Mouse (Mus musculus) adipocyte (in vitro differentiated cells): Measurements from ENCODE around the gene Lpp.
A peak's percentile ranks its signal among the peaks of the same experiment; 100 is the strongest.
"Not testable (repeated sequence)": the region's sequence is repeated elsewhere in the genome, so short reads cannot be mapped to it uniquely, and the experiment has no call there.

Experiments used
- DNase-seq: peaks from one replicate; pipeline ENCODE4 v3.0.0-alpha.2; 2016; ENCODE audit warnings: low spot score

The Lpp gene

DNA sequence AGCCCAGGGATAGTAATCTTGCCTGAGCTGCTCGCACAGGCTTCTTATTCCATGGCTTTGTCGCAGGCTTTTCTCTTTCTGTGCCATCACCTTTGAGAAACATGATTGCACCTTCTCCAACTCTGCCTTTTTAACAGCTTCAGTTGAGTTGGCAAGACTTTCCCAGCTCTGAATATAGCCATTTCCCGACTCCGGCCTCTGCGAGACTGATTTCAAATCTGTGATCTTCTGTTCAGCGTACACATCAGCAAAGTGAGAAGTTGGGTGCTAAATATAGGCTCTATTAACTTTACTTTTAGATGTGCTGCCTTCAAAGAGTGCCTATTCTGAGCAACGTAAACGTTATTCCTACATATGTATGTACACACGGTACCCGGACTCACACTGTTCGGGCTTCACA, 597.0 kb downstream of the Lpp start:
- DNase-seq, result no peak

DNA sequence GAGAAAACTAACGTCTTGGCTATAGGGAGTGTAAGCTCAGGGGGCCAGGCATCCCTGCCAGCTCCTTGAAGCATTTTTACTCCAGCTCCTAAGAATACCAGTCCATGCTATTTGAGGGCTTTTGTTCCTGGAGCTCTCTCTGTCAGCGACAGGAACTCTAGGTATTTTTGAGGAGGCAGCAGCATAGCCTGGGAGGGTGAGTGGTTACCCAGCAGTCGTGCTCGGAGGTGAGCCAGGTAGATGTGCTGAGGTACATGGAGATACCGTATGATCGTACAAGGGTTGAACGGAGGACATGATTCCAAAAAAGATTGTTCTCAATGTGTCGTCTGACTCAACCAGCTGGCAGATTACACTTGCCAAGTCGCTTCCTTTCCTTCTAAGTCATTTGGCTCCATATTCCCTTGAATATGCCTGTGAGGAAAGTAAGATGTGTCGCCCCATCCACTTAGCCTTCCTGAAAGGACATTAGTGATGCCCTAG, 597.8 kb downstream of the Lpp start:
- no peak for DNase-seq

DNA sequence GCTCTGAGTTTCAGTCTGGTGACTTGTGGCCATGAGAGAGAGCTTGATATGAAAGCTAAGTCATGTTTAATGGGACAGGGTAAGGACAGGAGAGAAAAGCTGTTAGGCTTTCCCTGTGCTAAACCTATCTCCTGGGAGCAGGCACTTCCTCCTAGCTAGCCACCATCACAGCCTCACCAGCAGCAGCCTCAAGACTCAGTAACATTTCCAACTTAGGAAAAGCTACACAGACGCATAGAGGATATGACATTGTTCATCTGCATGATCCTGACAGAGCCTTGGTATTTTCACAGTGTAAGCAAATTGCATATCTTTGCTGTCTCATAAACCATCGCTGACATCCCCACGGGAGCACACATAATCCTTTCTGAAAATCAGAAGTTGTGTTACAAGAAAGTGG, 598.7 kb downstream of the Lpp start:
- DNase-seq, result no peak

DNA sequence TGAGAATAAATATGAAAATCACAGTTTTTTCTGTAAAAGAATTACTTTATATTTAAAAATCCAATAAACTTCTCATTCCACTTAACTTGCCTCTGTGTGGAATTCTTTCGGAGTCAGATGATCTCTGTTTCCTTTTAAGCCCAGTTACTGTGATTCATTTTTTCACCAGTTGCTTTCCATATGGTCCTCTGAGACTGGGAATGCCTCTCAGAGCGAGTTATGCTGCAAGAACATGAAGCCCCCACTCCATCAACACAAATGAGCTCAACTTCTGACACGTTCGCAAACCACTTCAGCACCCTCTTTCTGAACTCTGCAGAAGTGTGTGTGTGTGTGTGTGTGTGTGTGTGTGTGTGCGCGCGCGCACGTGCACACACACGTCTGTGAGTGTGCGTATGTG, 599.2 kb downstream of the Lpp start:
- no peak for DNase-seq

DNA sequence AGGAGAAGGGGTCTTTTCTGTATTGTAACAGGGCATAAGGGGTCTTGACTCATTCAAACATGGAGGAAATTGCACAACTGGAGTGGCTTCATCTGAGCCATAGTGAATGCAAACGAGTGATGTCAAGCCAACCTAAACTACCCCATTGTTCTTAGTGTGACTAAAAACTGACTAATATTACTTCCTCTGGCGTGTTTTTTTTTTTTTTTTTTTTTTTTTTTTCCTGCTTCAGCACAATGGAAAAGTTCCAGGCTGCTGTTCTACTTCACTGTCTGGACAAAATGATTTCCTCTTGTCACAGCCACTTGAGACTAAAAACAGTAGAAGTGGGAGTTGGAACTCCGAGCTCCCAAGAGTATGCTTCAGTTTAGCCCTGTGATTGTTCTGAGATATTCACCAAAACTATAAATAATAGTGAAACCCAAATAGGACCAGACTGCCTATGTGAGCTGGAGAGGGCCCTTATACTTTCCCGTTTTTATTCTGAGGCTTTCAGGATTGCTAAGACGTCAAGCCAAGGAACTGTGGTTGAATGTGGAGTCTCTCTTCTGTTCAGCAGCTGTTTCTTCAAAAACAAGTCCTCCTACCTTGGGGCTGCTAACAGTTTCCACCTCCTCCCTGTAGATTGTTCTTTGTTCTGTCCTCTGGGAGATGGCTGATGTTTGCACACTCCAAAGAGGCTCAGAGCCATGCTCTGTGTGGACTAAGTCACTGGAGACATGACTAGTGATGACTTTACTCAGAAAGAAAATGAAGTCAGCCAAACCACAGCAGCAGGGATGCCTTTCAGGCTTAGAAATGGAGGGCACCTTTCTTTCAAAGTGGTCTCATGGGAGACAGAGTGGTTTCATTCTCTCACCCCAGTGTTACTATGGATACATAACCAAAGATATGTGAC, 617.9 kb downstream of the Lpp start:
- DNase-seq, result peak; percentile 58

DNA sequence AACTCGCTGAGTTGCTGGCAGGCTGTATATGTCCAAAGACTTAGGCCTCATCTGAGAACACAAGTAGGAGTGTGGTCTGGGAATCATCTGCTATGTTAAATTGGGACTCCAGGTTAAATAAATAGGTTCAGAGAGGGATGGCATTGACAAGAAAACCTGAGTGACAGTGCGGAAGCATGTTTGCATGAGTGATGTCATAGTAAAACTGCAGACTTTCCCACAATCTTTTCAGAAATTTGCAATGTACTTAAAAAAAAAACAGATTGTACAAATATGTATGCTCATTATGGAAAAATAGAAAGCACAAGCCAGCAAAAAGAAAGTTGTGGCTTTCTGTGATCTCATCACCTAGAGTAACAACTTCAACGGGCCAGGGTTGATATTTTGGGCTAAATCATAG, 619.6 kb downstream of the Lpp start:
- no peak for DNase-seq

DNA sequence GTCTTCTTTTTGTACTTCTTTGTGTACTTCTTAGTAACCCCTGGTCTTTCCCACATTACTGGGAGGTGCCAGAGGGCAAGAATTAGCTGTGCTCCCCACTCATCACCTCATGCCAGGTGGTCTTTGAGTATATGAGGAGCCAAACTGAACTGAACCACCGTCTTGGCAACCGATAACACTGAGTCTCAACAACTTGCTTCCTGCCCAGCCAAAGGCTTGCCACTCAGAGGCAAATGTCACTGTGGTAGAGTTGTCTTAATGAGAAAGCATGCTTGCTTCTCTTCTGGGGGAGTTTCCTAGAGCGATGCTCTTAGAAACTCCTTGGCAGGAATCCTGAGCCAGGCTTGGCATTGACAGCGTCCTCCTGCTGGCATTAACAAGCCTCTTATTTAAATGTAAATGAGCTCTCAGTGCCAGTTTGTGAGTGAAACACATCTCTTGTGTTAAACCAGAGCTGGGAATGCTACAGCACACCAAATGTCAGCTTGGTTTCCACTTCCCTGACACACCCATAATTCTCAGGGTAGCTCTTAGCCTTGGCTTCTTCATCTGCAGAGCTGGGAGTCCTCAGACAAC, 623.0 kb downstream of the Lpp start:
- DNase-seq, result peak; percentile 96

DNA sequence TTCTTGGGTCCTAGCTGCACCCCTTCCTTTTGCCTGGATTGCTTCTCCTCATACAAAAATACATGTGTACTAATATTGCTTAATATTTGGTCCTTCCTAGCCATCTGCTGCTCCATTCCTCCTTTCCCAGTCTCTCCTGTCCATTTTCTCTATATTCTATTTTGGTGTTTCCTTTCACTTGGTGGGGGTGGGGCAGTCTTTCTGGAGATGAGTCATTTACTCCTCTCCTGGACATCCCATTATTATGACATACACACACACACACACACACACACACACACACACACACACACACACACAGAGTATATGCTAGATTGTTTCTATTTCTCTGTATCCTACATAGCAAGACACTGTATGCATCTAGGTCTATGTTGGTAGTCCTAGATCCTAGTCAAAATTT, 623.7 kb downstream of the Lpp start:
- peak; percentile 52 for DNase-seq

DNA sequence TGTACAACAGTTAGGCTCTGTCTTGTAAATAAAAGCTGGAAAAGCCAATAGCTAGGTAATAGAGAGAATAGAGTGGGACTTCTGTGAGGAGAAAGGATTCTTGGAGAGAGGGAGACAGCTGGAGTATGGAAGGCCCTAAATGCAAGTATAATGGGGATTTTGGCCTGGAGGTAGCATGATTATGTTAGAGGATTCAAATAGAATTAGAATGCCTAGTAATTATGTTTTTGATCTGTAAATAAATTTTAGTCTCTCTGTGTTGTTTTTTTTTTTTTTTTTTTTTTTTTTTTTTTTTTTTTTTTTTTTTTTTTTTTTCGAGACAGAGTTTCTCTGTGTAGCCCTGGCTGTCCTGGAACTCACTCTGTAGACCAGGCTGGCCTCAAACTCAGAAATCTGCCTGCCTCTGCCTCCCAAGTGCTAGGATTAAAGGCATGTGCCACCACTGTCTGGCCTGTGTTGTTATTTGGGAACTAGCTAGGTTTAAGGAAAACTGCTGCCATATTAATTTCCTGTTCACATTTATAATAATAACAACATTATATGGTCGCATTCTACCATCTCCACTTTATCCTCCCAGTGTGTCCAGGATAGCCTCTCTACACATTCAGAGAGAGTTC, 628.5 kb downstream of the Lpp start:
- not testable (repeated sequence) for DNase-seq

DNA sequence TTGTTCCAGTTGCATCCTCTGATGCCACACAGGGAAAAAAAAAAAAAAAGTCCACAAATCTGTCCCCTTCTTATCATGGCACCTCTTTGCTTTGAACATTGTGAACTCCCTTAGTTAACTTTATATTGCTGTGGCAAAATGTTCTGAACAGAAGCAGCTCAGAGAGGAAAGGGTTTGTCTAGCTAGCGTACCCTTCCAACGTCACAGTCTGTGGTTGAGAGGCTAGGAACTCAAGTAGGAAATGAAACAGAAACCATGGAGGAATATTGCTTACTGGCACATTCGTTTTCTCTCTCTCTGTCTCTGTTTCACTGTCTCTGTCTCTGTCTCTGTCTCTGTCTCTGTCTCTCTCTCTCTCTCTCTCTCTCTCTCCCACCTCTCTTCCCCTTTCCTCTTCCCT, 631.3 kb downstream of the Lpp start:
- DNase-seq, result no peak

DNA sequence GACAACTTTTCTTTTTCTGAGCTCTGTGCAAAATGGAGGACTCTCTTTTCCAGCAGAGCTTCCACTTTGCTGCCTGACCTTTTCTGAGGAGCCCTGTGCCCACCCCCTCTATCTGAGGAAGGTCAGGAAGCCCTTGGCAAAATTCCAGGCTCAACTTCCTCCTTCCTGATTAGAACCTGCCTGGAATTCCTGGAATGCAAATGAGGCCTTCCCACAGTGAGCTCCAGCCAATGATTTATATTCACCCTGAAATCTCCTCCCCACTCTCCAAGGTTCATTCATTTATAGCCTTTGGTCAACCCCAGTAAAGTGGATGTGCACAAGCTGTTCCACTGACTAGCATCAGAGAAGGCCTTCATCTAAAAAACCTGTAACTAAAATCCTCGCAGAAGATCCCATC, 632.9 kb downstream of the Lpp start:
- DNase-seq, result no peak

DNA sequence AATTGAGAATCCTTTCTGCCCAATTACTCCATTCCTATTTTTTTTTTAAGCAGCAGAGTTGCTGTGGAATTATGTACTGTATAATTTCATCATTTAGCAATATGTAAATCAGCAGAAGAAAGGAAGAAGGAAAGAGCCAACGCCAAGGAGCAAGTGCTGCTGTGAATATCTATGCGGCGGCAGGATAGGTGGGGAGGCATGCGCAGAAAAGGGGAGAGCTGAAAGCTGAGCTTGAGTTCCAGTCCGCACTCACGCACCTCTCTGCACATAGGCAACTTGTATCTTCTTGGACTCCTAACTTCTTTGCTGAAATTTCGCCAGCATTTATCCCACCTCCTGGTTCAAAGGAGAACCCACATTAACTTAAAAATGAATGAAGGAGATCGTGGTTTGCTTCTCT, 636.2 kb downstream of the Lpp start:
- no peak for DNase-seq

DNA sequence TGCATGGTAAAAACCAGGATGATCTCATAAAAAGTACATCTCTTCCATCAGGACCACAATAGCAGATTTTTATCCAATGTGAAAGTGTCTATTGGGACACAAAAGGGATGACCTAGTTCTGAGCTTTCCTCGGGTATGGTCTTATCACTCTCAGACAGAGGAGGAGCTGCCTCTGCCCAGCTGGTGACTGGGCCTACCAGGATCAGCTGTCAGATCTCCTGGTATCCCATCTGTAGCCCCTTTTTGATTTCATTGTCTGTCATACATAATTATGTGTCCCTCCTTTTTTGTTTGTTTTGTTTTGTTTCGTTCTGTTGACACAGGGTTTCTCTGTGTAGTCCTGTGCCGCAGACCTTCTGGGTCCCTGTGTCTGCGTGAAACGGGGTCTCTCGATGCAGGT, 644.1 kb downstream of the Lpp start:
- DNase-seq, result no peak

DNA sequence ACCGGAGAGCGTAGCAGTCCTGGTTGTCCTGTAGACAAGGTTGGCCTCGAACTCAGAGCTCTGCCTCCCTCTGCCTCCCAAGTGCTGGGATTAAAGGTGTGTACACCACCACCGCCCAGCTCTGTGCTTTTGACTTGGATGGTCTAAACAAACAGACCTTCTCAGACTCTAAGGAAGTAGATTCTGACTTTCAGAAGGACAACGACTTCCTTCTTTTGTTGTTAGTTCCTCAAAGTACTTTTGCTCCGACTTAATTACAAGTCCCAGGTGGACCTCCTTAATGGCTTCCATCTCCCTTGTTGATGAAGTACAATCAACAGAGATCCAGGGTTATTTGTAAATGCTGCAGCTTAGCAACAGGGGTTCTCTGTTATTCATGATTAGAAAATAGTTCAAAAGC, 645.2 kb downstream of the Lpp start:
- no peak for DNase-seq

DNA sequence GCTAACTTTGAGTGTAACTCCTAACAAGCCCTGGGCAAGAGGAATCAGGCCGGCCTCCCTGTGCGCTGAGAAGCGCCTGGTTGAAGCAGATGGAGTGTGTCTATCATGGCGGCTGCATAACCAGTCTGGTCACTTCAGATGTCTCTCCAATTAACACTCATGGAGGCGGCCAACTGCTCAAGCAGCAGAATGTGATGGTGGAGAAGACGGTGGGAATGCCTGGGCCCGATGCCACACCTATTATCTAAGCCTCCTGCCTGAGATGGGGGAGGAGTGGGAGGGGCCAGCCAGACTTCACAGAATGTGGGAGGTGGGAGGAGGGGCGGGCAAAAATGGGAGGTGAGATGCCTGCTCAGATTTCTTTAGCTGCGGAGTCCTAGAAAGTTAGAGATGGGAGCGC, 646.6 kb downstream of the Lpp start:
- no peak for DNase-seq

DNA sequence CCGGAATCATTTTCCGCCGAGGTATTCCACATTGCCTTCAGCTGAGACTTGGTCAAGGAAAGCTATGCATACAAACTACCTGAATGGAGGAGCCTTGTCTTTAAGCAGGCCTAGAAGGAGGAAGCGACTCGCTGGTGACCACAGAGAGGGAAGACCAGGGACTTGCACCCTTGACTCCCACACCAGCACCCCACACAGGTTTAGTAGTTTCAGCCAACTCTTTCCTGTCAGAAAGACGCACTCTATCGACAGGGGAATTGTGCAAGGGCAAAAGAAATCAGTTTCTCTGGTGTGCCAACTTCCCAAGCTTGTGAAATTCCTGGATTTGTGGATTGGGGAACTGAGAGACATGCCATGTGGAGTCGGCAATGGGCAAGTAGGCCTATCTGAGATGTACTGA, 647.9 kb downstream of the Lpp start:
- DNase-seq, result peak; percentile 86

DNA sequence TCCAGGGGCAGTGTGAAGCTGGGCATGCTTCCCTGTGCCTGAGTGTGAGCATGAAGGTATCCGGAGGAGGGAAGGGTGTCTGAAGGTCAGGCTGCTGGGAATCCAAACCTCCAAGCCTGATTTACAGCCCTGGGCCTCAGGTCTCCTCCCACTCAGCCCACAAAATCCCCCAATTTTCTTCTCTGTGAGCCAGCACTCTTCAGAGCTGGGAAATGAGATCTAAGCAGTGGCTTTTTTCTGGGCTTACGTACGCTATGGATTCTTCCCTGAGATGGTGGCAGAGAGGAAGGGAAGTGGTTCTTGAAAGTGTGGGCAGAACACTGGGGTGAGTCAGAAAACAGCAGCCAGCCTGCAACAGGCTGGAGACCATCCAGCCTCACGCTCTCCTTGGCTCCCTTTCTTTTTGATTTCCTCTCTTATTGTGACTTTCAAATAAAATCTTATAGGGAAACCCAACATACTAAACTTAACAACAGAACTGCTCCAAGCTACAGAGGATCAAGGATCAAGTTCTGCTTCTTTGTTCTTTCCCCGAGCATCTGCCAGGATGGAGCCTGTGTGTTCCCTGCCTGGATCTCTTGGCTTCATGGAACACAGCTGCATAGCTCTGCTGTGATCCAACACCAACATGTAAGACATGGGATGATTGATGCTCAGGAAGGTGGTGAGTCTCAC, 648.7 kb downstream of the Lpp start:
- peak; percentile 72 for DNase-seq
